Mouse (Mus musculus) liver, embryonic 16.5 days (tissue): ENCODE results near the gene Gal. TPM values are rescaled to one million over a fixed set of nuclear protein-coding genes. Genes with fewer than 3 reads are reported as not detected.

Source experiments
- polyA plus RNA-seq: library from polyadenylated mRNA; unstranded; fragments of >200 nt; fragmentation: Nextera tagmentation; extraction: Ambion mirVana; gene quantifications from 2 replicates; pipeline ENCODE4 v1.2.1, GENCODE M21; 2015

The Gal gene
- polyA plus RNA-seq, 1 experiment from 2014 or later: not detected

Other genes with a start within 250 kb of the Gal start
- 45.4 and 46.6 TPM in 2 replicates for gene Mrpl21, start 131.6 kb downstream of the Gal start, polyA plus RNA-seq
- 2.5 and 2.6 TPM in 2 replicates for gene Ighmbp2, start 131.5 kb downstream of the Gal start, polyA plus RNA-seq
- 7.6 and 9.5 TPM in 2 replicates for gene Cpt1a, start 92.2 kb downstream of the Gal start, polyA plus RNA-seq
- gene Tesmin, start 25.7 kb downstream of the Gal start, polyA plus RNA-seq: 0.21 and 0.29 TPM in 2 replicates
- 23.9 and 24.6 TPM in 2 replicates for gene Ppp6r3, start 161.2 kb upstream of the Gal start, polyA plus RNA-seq